Mouse (Mus musculus) hindbrain, postnatal 0 days (tissue): ENCODE data around the gene Clint1. TPM values are rescaled to one million over a fixed set of nuclear protein-coding genes. Genes with fewer than 3 reads are reported as not detected.
"Not testable (repeated sequence)": the region's sequence is repeated elsewhere in the genome, so short reads cannot be mapped to it uniquely, and the experiment has no call there.

Experiments
- ATAC-seq: fragments of 200-750 bp; cut with Nextera tagmentation; 2 replicates; pipeline ENCODE4 v1.8.0; 2017; ENCODE audit warnings: mild to moderate bottlenecking, moderate TSS enrichment, moderate library complexity
- DNase-seq: peaks from one replicate; pipeline ENCODE4 v3.0.0-alpha.2; 2015; ENCODE audit warnings: low spot score
- H3K27ac ChIP-seq: fragments of 300-500 bp; sonication (generic); 2 replicates; pipeline ENCODE4 v1.5.1; 2014; ENCODE audit warnings: mild to moderate bottlenecking
- H3K27me3 ChIP-seq: fragments of 300-500 bp; sonication (generic); 2 replicates; pipeline ENCODE4 v1.6.1; 2014; ENCODE audit warnings: low read length, mixed read lengths; ENCODE audit not compliant: insufficient read depth
- H3K36me3 ChIP-seq: fragments of 300-500 bp; sonication (generic); 2 replicates; pipeline ENCODE4 v1.6.1; 2014; ENCODE audit warnings: low read length, mixed read lengths; ENCODE audit not compliant: insufficient read depth
- H3K4me1 ChIP-seq: fragments of 300-500 bp; sonication (generic); 2 replicates; pipeline ENCODE4 v1.6.1; 2014; ENCODE audit warnings: antibody characterized with exemption, low read length, mixed read lengths; ENCODE audit not compliant: insufficient read depth
- H3K4me2 ChIP-seq: fragments of 300-500 bp; sonication (generic); 2 replicates; pipeline ENCODE4 v1.6.1; 2014; ENCODE audit warnings: low read depth, mild to moderate bottlenecking, low read length, moderate library complexity, mixed read lengths
- H3K4me3 ChIP-seq: fragments of 300-500 bp; sonication (generic); 2 replicates; pipeline ENCODE4 v1.5.1; 2014; ENCODE audit warnings: low read length
- H3K9ac ChIP-seq: fragments of 300-500 bp; sonication (generic); replicated peaks from 2 replicates; pipeline ENCODE4 v1.6.1; 2014; ENCODE audit warnings: mild to moderate bottlenecking, low read length, moderate library complexity, mixed read lengths
- H3K9me3 ChIP-seq: fragments of 300-500 bp; sonication (generic); 2 replicates; pipeline ENCODE4 v1.6.1; 2016; ENCODE audit warnings: low read length, mixed read lengths
- CTCF ChIP-seq: IDR thresholded peaks from 2 replicates; pipeline ENCODE4 v1.5.1; 2016; ENCODE audit warnings: antibody characterized with exemption, control low read depth, low read depth
- WGBS: fragments of 180-500 bp; shearing (Covaris S2); extraction: QIAGEN DNeasy Blood & Tissue Kit; methylation state at CpG from one replicate; pipeline ENCODE4 v1.1.7; 2014; 5-methylcytosine and 5-hydroxymethylcytosine counted together
- polyA plus RNA-seq: library from polyadenylated mRNA; unstranded; fragments of >200 nt; fragmentation: Nextera tagmentation; extraction: Ambion mirVana; gene quantifications from 2 replicates; pipeline ENCODE4 v1.2.1, GENCODE M21; 2015
- total RNA-seq: library from RNA; depleted of rRNA; stranded (reverse); fragments of >200 nt; gene quantifications from 2 replicates; pipeline ENCODE4 v1.2.3, GENCODE M21; 2014

Clint1 gene
- total and polyA plus RNA-seq, 2 experiments from 2014 or later, result 30.4 to 31.0 TPM

DNA sequence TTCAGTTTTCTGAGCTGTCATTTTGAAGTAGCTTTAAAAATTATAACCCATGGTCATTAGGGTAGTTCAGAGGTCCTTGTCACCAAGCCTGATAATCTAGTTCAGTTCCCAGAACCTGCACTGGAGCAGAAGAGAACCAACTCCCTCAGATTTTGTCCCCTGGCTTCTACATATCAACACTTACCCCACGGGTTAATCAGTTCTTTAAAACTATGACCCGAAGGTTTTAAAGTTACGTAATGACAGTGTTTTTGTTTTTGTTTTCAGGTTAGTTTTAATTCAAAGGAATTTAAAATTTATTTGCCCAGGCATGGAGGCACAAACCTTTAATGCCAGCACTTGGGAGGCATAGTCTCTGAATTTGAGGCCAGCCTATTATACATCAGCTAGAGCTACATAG, 12.6 kb downstream of the Clint1 start:
- H3K4me3 ChIP-seq, result no peak overlapping the region
- no peak overlapping the region for H3K27ac ChIP-seq
- TF ChIP-seq CTCF, result no peak
- no peaks in the 10 kb centered on the region for H3K36me3 ChIP-seq
- H3K4me2 ChIP-seq, result no peak overlapping the region
- DNase-seq (no peak), ATAC-seq (no peak)
- H3K27me3 ChIP-seq, result no peaks in the 10 kb centered on the region
- H3K9ac ChIP-seq, result no peak overlapping the region
- no peaks in the 10 kb centered on the region for H3K4me1 ChIP-seq
- H3K9me3 ChIP-seq, result no peaks in the 10 kb centered on the region
- 94% methylated on average over 3 of the region's 3 CpGs for WGBS

DNA sequence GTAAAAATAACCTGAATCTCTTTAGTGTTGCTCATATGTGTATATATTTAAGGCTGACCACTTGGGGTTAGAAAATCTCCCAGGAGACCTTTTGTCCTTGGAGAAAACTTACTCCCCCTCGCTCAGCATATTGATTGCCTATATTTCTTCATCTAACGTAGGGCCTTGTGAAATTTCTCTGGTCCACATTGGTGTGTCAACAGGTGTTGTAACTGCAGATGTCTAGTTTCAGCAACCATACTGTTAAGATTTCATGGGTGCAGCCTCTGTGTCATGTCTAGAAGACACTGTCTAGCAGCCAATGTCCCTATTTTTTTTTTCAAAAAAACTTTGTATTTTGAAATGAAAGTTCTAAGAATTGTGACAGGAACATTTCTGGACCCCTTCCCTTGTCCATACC, 14.0 kb downstream of the Clint1 start:
- Histone ChIP-seq H3K27ac (no peak overlapping the region), H3K9me3 (no peaks in the 10 kb centered on the region), H3K4me1 (no peaks in the 10 kb centered on the region), H3K4me3 (no peak overlapping the region), H3K4me2 (no peak overlapping the region), H3K36me3 (no peaks in the 10 kb centered on the region), H3K27me3 (no peaks in the 10 kb centered on the region), H3K9ac (no peak overlapping the region)
- ATAC-seq, result no peak
- no peak for TF ChIP-seq CTCF
- WGBS, result 93% methylated on average over 2 of the region's 2 CpGs
- no peak for DNase-seq

DNA sequence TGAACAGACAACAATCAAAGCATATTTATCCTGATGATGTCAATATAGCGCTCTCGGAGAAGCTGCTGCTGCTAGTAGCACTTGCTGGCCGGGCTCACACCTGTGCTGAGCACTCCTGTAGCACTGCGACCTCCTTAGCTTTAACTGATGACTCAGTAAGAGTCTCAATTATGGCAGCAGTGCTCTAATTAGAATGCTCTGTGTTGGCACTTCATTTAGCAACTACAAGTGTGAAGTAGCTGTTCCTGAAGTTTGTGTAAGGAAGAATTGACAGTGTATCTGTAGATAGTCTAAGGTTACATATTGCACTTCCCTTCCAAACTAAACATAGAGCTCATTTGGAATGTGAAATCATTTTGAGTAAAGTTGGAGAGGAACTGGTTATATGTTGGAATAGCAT, 14.7 kb downstream of the Clint1 start:
- Histone ChIP-seq H3K9me3 (no peaks in the 10 kb centered on the region), H3K9ac (no peak overlapping the region), H3K4me2 (no peak overlapping the region), H3K27ac (no peak overlapping the region), H3K36me3 (no peaks in the 10 kb centered on the region), H3K4me1 (no peaks in the 10 kb centered on the region), H3K4me3 (no peak overlapping the region), H3K27me3 (no peaks in the 10 kb centered on the region)
- DNase-seq (no peak), ATAC-seq (no peak)
- no peak for TF ChIP-seq CTCF
- 75% methylated on average over 4 of the region's 4 CpGs for WGBS

DNA sequence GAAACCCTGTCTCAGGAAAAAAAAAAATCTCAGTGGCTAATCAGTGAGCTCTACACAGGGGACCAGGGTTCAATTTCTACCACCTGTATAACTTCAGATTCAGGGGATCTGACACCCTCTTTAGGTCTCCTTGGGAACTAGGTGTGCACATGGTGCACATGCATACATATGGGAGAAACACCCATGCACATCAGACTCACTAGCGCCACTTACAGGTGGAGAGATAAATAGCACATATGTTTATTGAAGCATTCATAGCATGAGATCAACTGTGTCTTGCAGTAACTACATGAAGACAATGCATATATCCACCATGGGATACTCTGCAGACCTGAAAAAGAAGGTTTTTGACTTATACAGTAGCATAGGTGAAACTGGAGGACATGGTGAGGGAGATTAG, 21.8 kb downstream of the Clint1 start:
- Histone ChIP-seq H3K27me3 (no peaks in the 10 kb centered on the region), H3K4me3 (no peak overlapping the region), H3K27ac (no peak overlapping the region), H3K4me2 (no peak overlapping the region), H3K9ac (no peak overlapping the region), H3K9me3 (no peaks in the 10 kb centered on the region), H3K4me1 (no peaks in the 10 kb centered on the region), H3K36me3 (no peaks in the 10 kb centered on the region)
- ATAC-seq (no peak), DNase-seq (no peak)
- 76% methylated on average over 1 of the region's 1 CpGs for WGBS
- peak; percentile 35 for TF ChIP-seq CTCF

DNA sequence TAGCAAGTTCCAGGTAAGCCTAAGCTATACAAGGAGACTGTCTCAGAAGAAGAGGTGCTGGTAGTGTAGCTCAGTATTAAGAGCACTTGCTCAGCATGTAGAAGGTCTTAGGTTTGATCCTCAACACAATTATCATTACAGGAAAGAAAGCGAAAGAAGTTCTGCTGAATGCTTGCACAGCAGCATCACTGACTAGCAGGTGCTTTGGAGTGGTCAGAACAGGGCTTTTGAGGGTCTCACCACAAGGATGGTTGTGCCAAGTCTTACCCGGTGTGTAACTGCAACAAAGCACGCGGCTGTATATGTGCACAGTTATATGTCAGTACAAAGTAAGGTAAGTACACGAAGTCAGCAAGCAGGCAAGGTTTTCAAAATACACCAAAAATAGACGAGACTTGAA, 22.4 kb downstream of the Clint1 start:
- Histone ChIP-seq H3K4me2 (no peak overlapping the region), H3K27me3 (no peaks in the 10 kb centered on the region), H3K4me1 (no peaks in the 10 kb centered on the region), H3K4me3 (no peak overlapping the region), H3K27ac (no peak overlapping the region), H3K36me3 (no peaks in the 10 kb centered on the region), H3K9ac (no peak overlapping the region), H3K9me3 (no peaks in the 10 kb centered on the region)
- TF ChIP-seq CTCF, result no peak
- 94% methylated on average over 6 of the region's 6 CpGs for WGBS
- no peak for DNase-seq
- ATAC-seq, result no peak

DNA sequence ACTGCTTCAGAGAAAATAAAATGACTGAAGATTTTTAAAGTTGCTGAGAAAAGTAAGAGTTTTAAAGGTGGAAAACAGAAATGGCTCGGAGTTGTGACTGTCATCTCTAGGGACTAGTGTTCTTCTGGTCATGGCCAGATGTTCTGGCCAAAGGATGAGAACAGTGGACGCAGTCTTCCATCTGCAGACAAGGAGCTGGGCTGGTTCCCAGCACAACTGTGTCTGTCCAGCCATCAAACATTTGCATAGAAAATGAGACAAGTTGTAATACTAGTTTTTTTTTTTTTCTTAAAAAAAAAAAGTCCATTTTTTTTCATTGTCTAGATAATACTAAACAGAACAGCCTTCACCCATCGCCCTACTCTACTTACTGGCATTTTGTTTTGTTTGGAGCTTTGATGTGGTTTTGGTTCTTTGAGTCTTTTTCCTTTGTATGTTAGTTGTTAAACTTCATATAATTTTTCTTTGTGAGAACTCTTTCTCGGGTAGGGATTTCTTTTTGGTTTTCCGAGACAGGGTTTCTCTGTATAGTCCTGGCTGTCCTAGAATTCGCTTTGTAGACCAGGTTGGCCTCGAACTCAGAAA, 23.6 kb downstream of the Clint1 start:
- ATAC-seq, result no peak
- Histone ChIP-seq H3K27me3 (no peaks in the 10 kb centered on the region), H3K4me1 (no peaks in the 10 kb centered on the region), H3K9me3 (no peaks in the 10 kb centered on the region), H3K4me3 (no peak overlapping the region), H3K27ac (no peak overlapping the region), H3K9ac (no peak overlapping the region), H3K36me3 (no peaks in the 10 kb centered on the region), H3K4me2 (no peak overlapping the region)
- no peak for DNase-seq
- WGBS, result 90% methylated on average over 7 of the region's 7 CpGs
- no peak for TF ChIP-seq CTCF

DNA sequence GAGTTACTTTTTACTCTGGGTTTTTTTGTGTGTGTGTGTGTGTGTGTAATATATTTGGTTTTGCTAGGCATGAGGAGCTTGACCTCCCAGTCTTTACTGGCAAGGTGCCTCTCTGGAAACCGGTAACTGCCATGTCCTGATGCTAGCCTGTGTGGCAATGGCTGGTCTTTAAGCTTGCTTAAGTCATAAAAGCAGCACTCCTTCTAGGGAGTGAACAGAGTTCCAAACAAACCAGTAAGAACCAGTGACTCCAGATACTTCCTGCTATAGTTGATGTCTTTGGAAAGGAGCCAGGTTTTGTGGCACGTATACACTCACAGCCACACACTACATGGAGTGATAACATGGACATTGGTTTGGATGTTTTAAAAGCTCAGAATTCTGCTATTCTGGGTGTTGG, 24.2 kb downstream of the Clint1 start:
- ATAC-seq (no peak), DNase-seq (no peak)
- Histone ChIP-seq H3K4me3 (no peak overlapping the region), H3K36me3 (no peaks in the 10 kb centered on the region), H3K9ac (no peak overlapping the region), H3K27me3 (no peaks in the 10 kb centered on the region), H3K4me2 (no peak overlapping the region), H3K9me3 (no peaks in the 10 kb centered on the region), H3K27ac (no peak overlapping the region), H3K4me1 (no peaks in the 10 kb centered on the region)
- no peak for TF ChIP-seq CTCF
- 87% methylated on average over 2 of the region's 2 CpGs for WGBS

DNA sequence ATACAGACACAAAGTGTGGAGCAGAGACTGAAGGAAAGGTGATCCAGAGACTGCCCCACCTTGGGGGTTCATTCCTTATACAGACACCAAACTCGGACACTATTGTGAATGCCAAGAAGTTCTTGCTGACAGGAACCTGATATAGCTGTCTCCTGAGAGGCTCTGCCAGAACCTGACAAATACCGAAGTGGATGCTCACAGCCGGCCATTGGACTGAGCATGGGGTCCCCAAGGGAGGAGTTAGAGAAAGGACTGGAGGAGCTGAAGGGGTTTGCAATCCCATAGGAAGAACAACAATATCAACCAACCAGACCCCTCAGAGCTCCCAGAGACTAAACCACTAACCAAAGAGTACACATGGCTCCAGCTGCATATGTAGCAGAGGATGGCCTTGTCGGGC, 27.5 kb downstream of the Clint1 start:
- not testable (repeated sequence) for ATAC-seq, H3K4me3 ChIP-seq, DNase-seq, H3K4me2 ChIP-seq, H3K9me3 ChIP-seq, H3K4me1 ChIP-seq, H3K27ac ChIP-seq, H3K9ac ChIP-seq, H3K27me3 ChIP-seq, H3K36me3 ChIP-seq
- WGBS, result 57% methylated on average over 4 of the region's 4 CpGs
